Mouse (Mus musculus) cerebellum, adult (tissue): ENCODE results near the gene Dgat2.

Experiments used
- ATAC-seq: cut with Nextera tagmentation; 2 replicates; pipeline ENCODE4 v1.9.2; 2017; ENCODE audit warnings: mild to moderate bottlenecking, moderate library complexity, mixed read lengths; ENCODE audit not compliant: insufficient number of reproducible peaks, low FRiP score, low TSS enrichment

The Dgat2 gene

GRCm38 (mm10) chr7:99194511-99194910, 12.0 kb upstream of the Dgat2 start:
- ATAC-seq: no peak

DNA sequence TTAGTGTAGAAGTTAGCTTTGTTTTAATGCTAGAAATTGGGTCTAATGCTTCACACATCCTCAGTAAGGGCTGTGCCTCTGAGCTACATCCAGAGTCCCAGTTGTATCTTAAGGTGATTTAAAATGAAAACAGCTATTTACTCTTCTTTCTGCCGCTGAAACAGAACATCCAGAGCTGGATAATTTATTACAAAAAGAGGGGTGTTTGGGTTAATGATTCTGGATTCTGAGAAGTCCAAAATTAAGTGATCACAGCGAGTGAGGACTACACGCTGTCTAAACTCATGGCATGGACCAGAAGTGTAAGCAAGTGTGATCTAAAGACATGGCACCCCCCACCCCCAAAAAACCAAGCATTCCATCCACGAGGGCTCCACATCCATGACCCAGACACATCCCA, 11.4 kb upstream of the Dgat2 start:
- no peak for ATAC-seq

GRCm38 (mm10) chr7:99191411-99191810, 8.9 kb upstream of the Dgat2 start:
- ATAC-seq: no peak

DNA sequence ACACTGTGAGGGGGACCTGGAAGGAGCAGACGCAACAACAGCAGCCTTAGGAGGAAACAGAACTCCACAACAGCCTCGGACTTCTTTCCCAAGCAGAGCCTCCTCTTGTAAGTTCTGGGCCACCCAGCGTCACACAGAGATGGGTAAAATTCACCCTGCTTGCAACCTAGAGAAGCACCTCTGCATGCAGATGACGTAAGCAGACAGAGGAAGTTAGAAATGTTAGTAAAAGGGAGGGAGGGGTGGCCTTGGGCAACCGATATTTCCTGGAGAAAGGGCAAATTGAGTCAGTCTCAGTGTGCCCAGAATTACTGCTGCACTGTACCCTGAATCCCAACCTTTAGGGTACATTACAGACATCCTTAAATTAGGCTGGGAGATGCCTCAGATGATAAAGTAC, 7.4 kb upstream of the Dgat2 start:
- no peak for ATAC-seq

- no peak for ATAC-seq
These were observed 6.1 kb upstream of the Dgat2 start for GRCm38 (mm10) chr7:99188630-99189029.

GRCm38 (mm10) chr7:99187451-99187850, 4.9 kb upstream of the Dgat2 start:
- no peak for ATAC-seq

DNA sequence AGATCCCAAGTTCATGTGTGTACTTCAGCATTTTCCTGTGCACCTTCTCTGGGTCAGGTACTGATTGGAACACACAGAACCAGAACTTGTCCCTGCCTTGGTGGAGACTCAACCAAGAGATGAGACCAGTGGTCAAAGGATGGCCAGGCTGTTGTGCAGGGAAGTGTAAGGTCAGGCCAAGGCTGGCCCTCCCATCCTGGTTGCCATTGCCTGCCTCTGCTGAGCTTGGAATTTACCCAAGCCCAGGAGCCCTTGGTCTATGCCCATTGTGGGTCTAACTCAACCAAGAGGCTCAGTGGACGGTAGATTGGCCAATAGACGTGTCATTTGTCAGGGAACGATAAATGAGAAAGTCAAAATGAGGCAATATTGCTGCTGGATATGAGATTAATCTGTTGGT, 2.9 kb upstream of the Dgat2 start:
- no peak for ATAC-seq

GRCm38 (mm10) chr7:99183751-99184150, 1.2 kb upstream of the Dgat2 start:
- no peak for ATAC-seq

DNA sequence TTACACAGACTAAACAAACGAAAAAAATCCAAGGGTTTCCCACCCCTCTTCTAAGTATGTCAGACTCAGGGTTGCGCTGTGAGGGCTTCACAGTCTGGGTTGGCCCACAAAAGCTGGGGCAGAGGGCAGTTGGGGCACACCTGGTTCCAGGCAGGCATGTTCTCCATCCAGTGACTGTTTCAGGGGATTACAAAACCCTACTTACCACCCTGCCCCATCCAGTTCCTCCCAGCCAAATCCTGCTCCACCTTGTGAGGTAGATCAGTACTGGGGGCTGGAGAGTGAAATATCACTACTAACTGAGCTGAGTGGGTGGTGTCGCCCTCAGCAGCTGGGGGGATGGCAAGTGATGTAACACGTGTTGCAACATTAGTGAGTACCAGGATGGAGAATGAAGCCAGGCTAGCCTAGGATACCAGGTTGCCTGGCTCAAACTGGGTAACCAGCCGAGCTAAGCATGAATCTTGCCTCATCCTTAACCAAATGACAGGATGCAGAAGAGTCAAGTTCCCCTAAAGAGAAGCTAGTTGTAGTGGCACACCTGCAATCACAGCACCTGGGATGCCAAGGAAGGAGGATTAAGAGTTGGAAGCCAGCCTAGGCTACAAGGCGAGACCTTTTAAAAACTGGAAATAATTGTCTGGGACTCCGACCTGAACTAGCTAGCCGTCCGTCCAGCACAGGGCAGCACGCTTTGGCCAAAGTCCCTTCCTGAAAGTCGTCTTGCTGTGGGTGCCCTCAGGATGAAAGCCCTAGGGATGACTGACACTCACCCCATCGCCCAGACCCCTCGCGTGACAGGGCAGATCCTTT, 694 bp downstream of the Dgat2 start:
- ATAC-seq: 0 out of 2 replicates have a peak, but pooled peaks have one; percentile 5

GRCm38 (mm10) chr7:99180162-99180561, 2.4 kb downstream of the Dgat2 start:
- ATAC-seq: no peak

GRCm38 (mm10) chr7:99179271-99179670, 3.2 kb downstream of the Dgat2 start:
- ATAC-seq: no peak

DNA sequence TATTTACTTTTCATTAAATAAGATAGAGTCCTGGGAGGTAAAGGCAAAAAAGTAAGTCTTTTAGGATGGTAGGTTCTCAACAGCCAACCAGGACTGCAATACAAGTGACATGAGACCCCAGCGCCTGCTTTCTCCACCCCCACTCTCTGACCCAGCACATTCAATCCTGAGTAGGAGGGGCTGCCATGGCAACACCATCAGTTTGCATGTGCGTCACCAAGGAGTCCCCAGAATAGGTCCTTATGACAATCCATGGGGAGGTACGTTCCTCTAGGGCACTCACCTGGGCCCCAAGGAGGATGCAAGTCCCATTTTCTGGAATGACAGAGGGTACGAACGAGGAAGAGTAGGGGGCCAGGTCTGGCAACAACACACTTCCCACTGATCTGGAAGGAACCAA, 5.1 kb downstream of the Dgat2 start:
- ATAC-seq: no peak

DNA sequence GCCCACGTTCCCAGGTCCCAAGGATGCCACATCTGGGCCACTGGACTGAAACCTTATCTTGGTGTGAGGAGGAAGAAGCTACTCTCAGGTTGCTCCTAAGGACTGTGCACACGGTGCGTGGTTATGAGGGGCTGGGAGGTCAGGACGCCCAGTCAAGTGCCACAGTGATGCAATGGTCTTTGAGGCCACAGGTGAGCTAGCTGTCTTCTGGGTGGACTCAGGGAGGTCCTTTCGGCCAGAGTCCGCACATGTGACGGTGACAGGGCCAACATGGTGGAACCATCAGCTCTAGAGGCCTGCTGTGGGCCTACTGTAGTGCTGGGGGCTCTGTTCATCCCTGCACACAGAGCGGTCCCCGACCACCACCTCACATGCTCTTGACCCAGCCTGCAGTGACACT, 6.9 kb downstream of the Dgat2 start:
- ATAC-seq: no peak

GRCm38 (mm10) chr7:99175118-99175517, 7.4 kb downstream of the Dgat2 start:
- no peak for ATAC-seq

DNA sequence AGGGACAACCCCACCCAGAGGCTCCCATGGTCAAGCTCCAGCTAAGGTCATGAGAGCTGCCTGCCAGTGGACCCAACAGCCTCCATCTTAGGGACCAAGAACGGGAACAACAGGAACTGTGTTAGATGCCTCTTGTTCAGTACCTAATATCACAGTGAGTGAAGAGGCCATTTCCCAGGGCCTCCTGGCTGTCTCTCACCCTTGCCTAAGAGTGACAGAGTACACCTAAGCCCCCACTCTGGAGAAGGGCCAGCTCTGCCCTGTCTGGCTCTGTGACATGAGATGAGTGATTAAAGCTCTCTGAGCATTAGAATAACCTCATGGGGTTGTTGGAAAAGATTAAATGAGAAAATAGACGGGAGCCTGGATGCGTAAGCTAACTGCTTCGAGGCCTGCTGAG, 8.5 kb downstream of the Dgat2 start:
- no peak for ATAC-seq

- ATAC-seq: no peak
These were observed 9.6 kb downstream of the Dgat2 start for GRCm38 (mm10) chr7:99172898-99173297.

GRCm38 (mm10) chr7:99171730-99172463, 10.6 kb downstream of the Dgat2 start:
- ATAC-seq: no peak

DNA sequence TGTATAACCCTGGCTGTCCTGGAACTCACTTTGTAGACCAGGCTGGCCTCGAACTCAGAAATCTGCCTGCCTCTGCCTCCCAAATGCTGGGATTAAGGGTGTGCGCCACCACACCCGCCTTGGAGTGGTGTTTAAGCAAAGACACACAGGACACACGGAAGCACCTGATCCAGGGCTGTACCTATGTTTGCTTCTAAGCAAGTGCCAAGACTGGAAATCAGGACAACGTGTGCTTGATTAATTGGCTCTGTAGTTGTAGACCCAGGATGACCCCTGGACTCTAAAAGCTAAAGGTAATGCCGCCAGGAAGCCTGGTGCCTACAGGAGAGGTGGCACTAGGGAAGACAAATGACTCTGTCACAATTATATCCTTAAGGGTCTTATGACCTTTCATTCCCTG, 12.0 kb downstream of the Dgat2 start:
- ATAC-seq: no peak

- ATAC-seq: no peak
These were observed 12.7 kb downstream of the Dgat2 start for GRCm38 (mm10) chr7:99169717-99170403.

DNA sequence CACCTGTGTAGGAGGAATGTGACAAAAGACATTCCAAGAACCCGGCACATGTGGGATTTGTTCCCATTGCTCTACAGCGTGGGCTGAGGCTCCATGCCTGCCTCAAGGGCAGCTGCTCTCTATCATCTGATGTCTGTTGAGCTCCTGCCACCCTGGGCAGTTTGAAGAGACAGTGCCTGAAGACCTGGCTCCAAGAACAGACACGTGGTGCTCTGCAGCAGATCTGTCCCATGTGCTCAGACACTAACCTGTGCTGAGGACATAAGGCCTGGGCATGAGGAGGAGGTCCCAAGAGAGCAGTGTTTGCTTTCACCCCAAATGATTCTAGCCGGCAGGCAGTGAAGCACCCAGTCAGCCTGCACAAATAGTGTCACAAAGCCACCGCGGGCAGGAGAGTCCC, 13.8 kb downstream of the Dgat2 start:
- no peak for ATAC-seq

DNA sequence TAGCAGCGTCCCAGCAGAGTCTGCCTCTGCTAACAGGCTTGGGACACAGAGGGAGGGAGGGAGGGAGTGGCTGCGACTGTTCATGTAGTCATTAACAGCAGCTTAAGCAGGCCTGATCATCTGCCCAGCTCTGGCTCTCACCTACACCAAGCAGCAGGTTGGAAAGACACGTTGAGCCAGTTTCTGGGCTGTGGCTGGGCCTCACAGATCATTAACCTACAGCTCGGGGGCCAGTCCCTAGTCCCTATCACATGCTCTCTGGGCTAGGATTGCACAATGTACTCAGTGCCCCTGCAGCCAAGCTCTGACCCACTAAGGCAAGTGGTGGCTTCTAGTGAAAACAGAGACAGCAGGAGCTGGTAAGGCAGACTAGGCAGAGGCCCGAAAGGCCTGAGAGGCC, 14.6 kb downstream of the Dgat2 start:
- no peak for ATAC-seq
